Mouse (Mus musculus) effector memory CD4-positive, alpha-beta T cell, adult 7 months (primary cell): ENCODE measurements around the gene Glra2. TPM values are rescaled to one million over a fixed set of nuclear protein-coding genes. Genes with fewer than 3 reads are reported as not detected.

Experiments
- polyA plus RNA-seq: library from polyadenylated mRNA; unstranded; fragments of 100-300 nt; shearing (Covaris generic); gene quantifications from one replicate; pipeline ENCODE4 v1.2.1, GENCODE M21; 2017

Glra2 gene
- not detected for polyA plus RNA-seq

DNA sequence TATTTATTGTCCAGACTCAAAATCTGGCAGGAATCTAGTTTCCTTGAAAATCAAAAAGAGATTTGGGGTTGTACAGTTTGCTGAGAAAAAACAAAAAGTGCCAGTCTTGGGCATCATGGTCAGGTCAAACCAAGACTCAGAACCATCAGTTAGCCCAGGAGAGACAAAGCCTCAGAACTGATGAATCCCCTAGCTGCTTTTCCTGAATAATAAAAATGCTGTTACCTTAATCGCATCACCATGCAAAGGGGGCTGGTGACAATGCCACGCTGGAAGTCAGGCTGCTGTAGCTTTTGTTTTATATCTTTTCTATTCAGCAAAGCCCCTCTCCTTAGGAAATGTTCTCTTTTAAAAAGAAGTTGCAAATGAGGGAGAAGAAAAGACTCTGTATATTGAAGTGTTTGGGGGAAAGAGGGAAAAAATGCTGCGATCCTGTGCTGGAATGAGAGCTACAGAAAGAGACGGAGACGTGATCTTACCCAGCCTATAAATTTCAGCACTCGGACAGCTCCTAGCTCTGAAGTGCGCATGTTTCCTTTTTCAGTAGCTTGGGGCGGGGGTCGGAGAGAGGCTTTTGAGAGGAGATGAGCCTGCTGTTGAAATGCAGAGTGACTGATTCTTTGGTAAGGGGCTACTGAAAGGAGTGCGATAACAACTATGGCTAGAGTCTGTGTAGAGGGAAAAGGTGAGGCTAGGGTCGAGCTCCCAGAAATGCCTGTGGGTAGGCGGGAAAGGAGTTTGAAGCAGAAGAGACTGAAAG, at the start of gene Glra2:
Gene Glra2, minus strand, starts transcription at position 455 of the 760 bp plus-strand sequence.

